ENCODE assay signal across 9 mouse cellular contexts in genomic region chr9:116218780-116219179, GRCm38 (mm10). TPM values are rescaled to one million over a fixed set of nuclear protein-coding genes. Genes with fewer than 3 reads are reported as not detected.
A peak's percentile ranks its signal among the peaks of the same experiment; 100 is the strongest.
DNase-seq lines count a peak whose midpoint lies in the region; ATAC-seq lines count a peak whose summit lies in the region.
"Had no signal": no experiment of that assay in that cellular context is flagged by ENCODE, and none has a peak within 500 bp of the region (broad histone marks: within the 10 kb centered on the region; RNA-seq: fewer than 3 reads in every experiment).

No protein-coding gene starts in this region.

- no peak for DNase-seq in neural tube, embryonic 10.5 days (ENCODE audit: extremely low spot score, low spot score)
- DNase-seq in fibroblast of lung, adult 2 months (ENCODE audit: low read depth) = peak; percentile 79
- peak; percentile 25 for DNase-seq in hindbrain, embryonic 11.5 days (ENCODE audit: low spot score)
- DNase-seq in thymus, postnatal 0 days (ENCODE audit: low spot score) = peak; percentile 59
- DNase-seq in midbrain, embryonic 11.5 days (ENCODE audit: low spot score, missing footprints) = no peak
- DNase-seq: liver, embryonic 13.5 days had no signal

- H3K4me3 ChIP-seq in neural tube, embryonic 14.5 days (ENCODE audit: low read depth, low read length) = no peak overlapping the region
- H3K4me3 ChIP-seq in hindbrain, embryonic 11.5 days (ENCODE audit: low read depth, low read length) = no peak overlapping the region
- H3K4me3 ChIP-seq in limb, embryonic 15.5 days = no peak overlapping the region
- no peak overlapping the region for H3K4me3 ChIP-seq in midbrain, embryonic 11.5 days (ENCODE audit: low read depth, low read length)
- H3K4me3 ChIP-seq: liver, embryonic 13.5 days had no signal

- H3K9ac ChIP-seq in neural tube, embryonic 14.5 days (replicated peaks; ENCODE audit: low read depth, low read length) = no peak overlapping the region
- no peak overlapping the region for H3K9ac ChIP-seq in hindbrain, embryonic 11.5 days (ENCODE audit: low read depth, low read length)
- no peak overlapping the region for H3K9ac ChIP-seq in limb, embryonic 15.5 days
- no peak overlapping the region for H3K9ac ChIP-seq in midbrain, embryonic 11.5 days (ENCODE audit: low read length)
- H3K9ac ChIP-seq: liver, embryonic 13.5 days had no signal

- H3K36me3 ChIP-seq in neural tube, embryonic 14.5 days (ENCODE audit: control insufficient read depth, insufficient read depth, low read length) = no peaks in the 10 kb centered on the region
- H3K36me3 ChIP-seq in hindbrain, embryonic 11.5 days (ENCODE audit: control insufficient read depth, insufficient read depth, low read length) = no peaks in the 10 kb centered on the region
- H3K36me3 ChIP-seq in limb, embryonic 15.5 days = no peaks in the 10 kb centered on the region
- no peaks in the 10 kb centered on the region for H3K36me3 ChIP-seq in midbrain, embryonic 11.5 days (ENCODE audit: control insufficient read depth, insufficient read depth, low read length)
- H3K36me3 ChIP-seq: liver, embryonic 13.5 days had no signal

- no peaks in the 10 kb centered on the region for H3K4me1 ChIP-seq in neural tube, embryonic 14.5 days (ENCODE audit: control insufficient read depth, insufficient read depth, low read length)
- peaks cover 2% of the 10 kb centered on the region; the same call in 1 of the 2 replicates for H3K4me1 ChIP-seq in hindbrain, embryonic 11.5 days (replicated peaks; ENCODE audit: control insufficient read depth, insufficient read depth, low read length)
- peaks cover 44% of the 10 kb centered on the region for H3K4me1 ChIP-seq in limb, embryonic 15.5 days
- 0 out of 2 replicates have a peak, but pooled peaks cover under 1% of the 10 kb centered on the region for H3K4me1 ChIP-seq in midbrain, embryonic 11.5 days (ENCODE audit: control insufficient read depth, insufficient read depth, low read length)
- H3K4me1 ChIP-seq: liver, embryonic 13.5 days had no signal

- no peaks in the 10 kb centered on the region for H3K27me3 ChIP-seq in neural tube, embryonic 14.5 days (ENCODE audit: control insufficient read depth, insufficient read depth, low read length)
- no peaks in the 10 kb centered on the region for H3K27me3 ChIP-seq in hindbrain, embryonic 11.5 days (ENCODE audit: control insufficient read depth, insufficient read depth, low read length)
- H3K27me3 ChIP-seq in limb, embryonic 15.5 days = no peaks in the 10 kb centered on the region
- H3K27me3 ChIP-seq in midbrain, embryonic 11.5 days (ENCODE audit: control insufficient read depth, insufficient read depth, low read length) = no peaks in the 10 kb centered on the region
- H3K27me3 ChIP-seq: liver, embryonic 13.5 days had no signal

- H3K4me2 ChIP-seq in neural tube, embryonic 14.5 days (ENCODE audit: low read depth, low read length) = no peak overlapping the region
- H3K4me2 ChIP-seq in hindbrain, embryonic 11.5 days (replicated peaks; ENCODE audit: low read depth, low read length) = no peak overlapping the region
- H3K4me2 ChIP-seq in limb, embryonic 15.5 days = peak overlapping the region; percentile 25
- no peak overlapping the region for H3K4me2 ChIP-seq in midbrain, embryonic 11.5 days
- H3K4me2 ChIP-seq: liver, embryonic 13.5 days had no signal

- 47% methylated on average over 4 of the region's 4 CpGs for WGBS in neural tube, embryonic 14.5 days
- 50% methylated on average over 4 of the region's 4 CpGs for WGBS in hindbrain, embryonic 11.5 days
- 8% methylated on average over 4 of the region's 4 CpGs for WGBS in limb, embryonic 15.5 days
- 45% methylated on average over 4 of the region's 4 CpGs for WGBS in midbrain, embryonic 11.5 days

- no peaks in the 10 kb centered on the region for H3K9me3 ChIP-seq in neural tube, embryonic 14.5 days (ENCODE audit: control insufficient read depth, low read length)
- H3K9me3 ChIP-seq in hindbrain, embryonic 11.5 days (ENCODE audit: control insufficient read depth, low read length) = no peaks in the 10 kb centered on the region
- H3K9me3 ChIP-seq in limb, embryonic 15.5 days = no peaks in the 10 kb centered on the region
- H3K9me3 ChIP-seq in midbrain, embryonic 11.5 days (ENCODE audit: control insufficient read depth, low read length) = no peaks in the 10 kb centered on the region
- H3K9me3 ChIP-seq: liver, embryonic 13.5 days had no signal

- peak; percentile 46; the same call in 1 of the 2 replicates for ATAC-seq in neural tube, embryonic 14.5 days (ENCODE audit: low read depth)
- no peak for ATAC-seq in hindbrain, embryonic 11.5 days (ENCODE audit: low FRiP score)
- ATAC-seq in limb, embryonic 15.5 days (ENCODE audit: insufficient number of reproducible peaks, low FRiP score, low TSS enrichment, low read depth) = peak; percentile 82
- ATAC-seq in activated CD4-positive, CD25-positive, alpha-beta regulatory T cell, adult 4 months = no peak
- no peak for ATAC-seq in midbrain, embryonic 11.5 days (ENCODE audit: low FRiP score)

- no peak overlapping the region for H3K27ac ChIP-seq in neural tube, embryonic 14.5 days (ENCODE audit: low read depth, low read length)
- no peak overlapping the region for H3K27ac ChIP-seq in hindbrain, embryonic 11.5 days (ENCODE audit: low read depth, low read length)
- H3K27ac ChIP-seq in limb, embryonic 15.5 days = peak overlapping the region; percentile 90
- no peak overlapping the region for H3K27ac ChIP-seq in midbrain, embryonic 11.5 days (ENCODE audit: low read depth, low read length)
- H3K27ac ChIP-seq: liver, embryonic 13.5 days had no signal

RNA-seq across cellular contexts. Expression of gene Tgfbr2, which starts 43.6 kb away (rescaled TPM):
- polyA plus RNA-seq in neural tube, embryonic 14.5 days (2014; fragmentation: Nextera tagmentation; extraction: Ambion mirVana) = 3.6 and 10.2 TPM in 2 replicates
- 8.8 and 10.9 TPM in 2 replicates for polyA plus RNA-seq in hindbrain, embryonic 11.5 days (2014; fragmentation: Nextera tagmentation; extraction: Ambion mirVana)
- polyA plus RNA-seq in limb, embryonic 15.5 days (2015; fragmentation: Nextera tagmentation; extraction: Ambion mirVana) = 65.2 and 69.0 TPM in 2 replicates
- polyA plus RNA-seq in thymus, postnatal 0 days (2015; fragmentation: Nextera tagmentation; extraction: Ambion mirVana) = 21.0 and 22.0 TPM in 2 replicates
- 10 to 100 TPM; 22.9 to 28.0 TPM for polyA plus RNA-seq in activated CD4-positive, CD25-positive, alpha-beta regulatory T cell, adult 4 months (2017; shearing (Covaris generic))
- polyA plus RNA-seq in midbrain, embryonic 11.5 days (2014; fragmentation: Nextera tagmentation; extraction: Ambion mirVana) = 8.1 and 9.2 TPM in 2 replicates

Comparison
In these comparisons a context has a peak if more than half of its experiments do, and no peak if none do; other contexts are left out.
1. ATAC-seq: peak in neural tube, embryonic 14.5 days (single experiment) and limb, embryonic 15.5 days (single experiment); none in hindbrain, embryonic 11.5 days (single experiment), activated CD4-positive, CD25-positive, alpha-beta regulatory T cell, adult 4 months (single experiment) and midbrain, embryonic 11.5 days (single experiment).
2. DNase-seq: peak in fibroblast of lung, adult 2 months (single experiment), hindbrain, embryonic 11.5 days (single experiment) and thymus, postnatal 0 days (single experiment); none in neural tube, embryonic 10.5 days (single experiment) and midbrain, embryonic 11.5 days (single experiment).